Mouse (Mus musculus) brain, embryonic 14.5 days (tissue): Measurements from ENCODE around the gene Nostrin.

Source experiments
- CTCF ChIP-seq: fragments of 200-500 bp; IDR thresholded peaks from 2 replicates; pipeline ENCODE4 v1.5.1; 2012; ENCODE audit warnings: inconsistent platforms, mild to moderate bottlenecking, moderate library complexity, borderline replicate concordance; ENCODE audit not compliant: insufficient read depth, insufficient read length; ENCODE audit errors: extremely low read depth
- POLR2A ChIP-seq: fragments of 200-500 bp; IDR thresholded peaks from 2 replicates; pipeline ENCODE4 v1.6.1; 2012; ENCODE audit warnings: mild to moderate bottlenecking, inconsistent platforms, borderline replicate concordance; ENCODE audit not compliant: poor library complexity, insufficient read depth, insufficient read length, severe bottlenecking; ENCODE audit errors: extremely low read depth

DNA sequence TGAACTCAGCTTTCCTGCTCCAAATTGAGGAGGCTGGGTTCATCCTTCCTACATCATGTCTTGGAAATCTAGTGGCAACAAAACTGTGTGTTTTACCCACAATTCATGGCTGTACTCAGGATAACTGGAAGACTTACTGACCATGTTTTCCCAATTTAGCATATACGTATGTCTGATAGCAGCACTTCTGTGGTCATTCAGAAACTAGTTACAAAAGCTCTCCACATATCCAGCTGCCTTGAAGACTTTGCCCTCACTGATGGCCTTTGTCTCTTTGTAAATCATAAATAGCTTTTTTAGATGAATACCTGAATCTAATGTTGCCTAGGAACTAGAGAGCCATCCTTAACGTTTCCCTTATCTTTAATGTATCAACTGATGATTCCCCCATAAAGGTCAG is 94.5 kb downstream of the Nostrin start:
- TF ChIP-seq CTCF, result no peak
- TF ChIP-seq POLR2A, result no peak
